Mouse (Mus musculus) embryo, embryonic 11.5 days (tissue): ENCODE data around the gene Arl4c.

Source experiments
- DNase-seq: peaks from one replicate; pipeline ENCODE4 v3.0.0-alpha.2; 2012; ENCODE audit warnings: low read depth, low spot score

Gene Arl4c

DNA sequence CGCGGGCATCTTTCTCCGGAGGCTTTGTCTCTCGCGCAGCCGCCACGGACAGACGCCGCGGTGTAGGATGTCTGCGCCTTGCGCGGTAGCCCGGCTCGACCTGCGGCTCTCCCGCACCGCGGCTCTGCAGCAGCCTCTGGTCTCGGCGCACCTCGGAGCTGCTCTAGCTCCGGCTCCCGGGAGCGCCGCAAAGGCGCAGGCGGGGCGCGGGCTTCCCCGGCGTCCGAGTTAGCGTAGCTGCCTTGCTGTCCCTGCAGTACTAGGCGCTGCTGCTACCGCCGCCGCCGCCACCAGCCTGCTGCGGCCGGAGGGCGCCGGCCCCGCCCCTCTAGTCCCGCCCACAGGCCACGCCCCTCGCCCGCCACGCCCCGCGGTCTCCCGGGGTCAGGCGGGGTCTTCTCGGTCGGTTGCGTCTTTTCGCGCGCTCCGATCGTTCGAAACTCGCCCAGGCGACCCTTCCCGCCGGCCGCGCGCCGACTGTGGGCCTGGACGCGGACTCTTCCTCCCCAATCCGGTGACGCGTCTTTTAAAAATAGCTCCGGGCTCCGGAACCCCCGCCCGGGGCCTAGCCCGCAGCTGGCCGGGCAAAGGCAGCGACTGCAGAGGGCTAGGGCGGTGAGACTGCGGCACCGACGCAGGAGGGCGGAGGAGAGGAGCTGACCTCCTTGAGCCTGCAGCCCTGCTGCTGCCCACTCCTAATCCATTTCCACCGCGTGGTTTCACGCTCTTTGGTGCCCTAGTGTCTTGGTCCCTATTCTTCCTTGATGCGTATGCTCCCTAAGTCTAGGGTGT is at the start of gene Arl4c:
Gene Arl4c, minus strand, starts transcription at position 352 of the 792 bp plus-strand sequence.
- peak; percentile 69 for DNase-seq

- DNase-seq, result no peak
Observed at GRCm38 (mm10) chr1:88751332-88751731, 49.3 kb upstream of the Arl4c start.

DNA sequence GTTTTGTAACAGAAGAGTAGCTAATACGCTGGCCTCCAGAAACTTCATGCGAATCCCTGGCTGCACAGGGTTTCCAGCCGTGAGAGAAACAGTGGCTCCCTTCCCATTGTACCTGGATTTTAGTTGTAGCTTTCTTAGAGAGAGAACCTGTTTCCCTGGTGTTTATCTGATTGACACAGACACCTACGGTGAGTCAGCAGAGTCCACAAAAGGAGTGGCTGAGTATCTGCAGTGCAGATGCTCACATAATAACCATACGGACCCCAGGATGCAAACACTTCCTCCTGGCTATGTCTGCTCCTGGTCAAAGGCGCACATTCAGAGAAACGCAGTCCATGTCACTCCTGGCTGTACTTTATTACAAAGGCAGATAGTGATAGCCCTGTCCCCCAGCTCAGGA is 48.6 kb upstream of the Arl4c start:
- no peak for DNase-seq

GRCm38 (mm10) chr1:88750126-88750525 is 48.1 kb upstream of the Arl4c start:
- no peak for DNase-seq

GRCm38 (mm10) chr1:88749106-88749505 is 47.1 kb upstream of the Arl4c start:
- DNase-seq, result no peak

DNA sequence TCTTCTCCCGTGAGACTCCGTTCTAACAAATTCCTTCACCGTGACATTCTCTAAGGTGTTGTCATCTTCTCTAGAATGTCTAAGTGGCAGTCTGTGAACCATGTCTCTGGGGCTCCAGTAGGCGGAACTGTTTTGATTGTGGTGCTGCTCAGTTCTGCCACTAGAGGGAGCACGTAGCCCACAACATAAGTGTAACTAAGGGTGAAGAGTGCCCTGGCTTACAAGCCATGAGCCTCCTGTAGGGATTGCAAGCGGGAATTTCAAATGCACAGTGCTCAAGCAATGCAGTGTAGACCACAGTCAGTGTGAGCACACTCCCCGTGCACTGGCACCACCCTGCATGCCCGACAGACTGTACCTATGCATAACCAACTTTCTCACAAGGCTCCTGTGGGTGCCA is 43.2 kb upstream of the Arl4c start:
- peak; percentile 79 for DNase-seq

- no peak for DNase-seq
Observed at GRCm38 (mm10) chr1:88744261-88744660, 42.2 kb upstream of the Arl4c start.

GRCm38 (mm10) chr1:88742372-88742771 is 40.4 kb upstream of the Arl4c start:
- peak; percentile 37 for DNase-seq

DNA sequence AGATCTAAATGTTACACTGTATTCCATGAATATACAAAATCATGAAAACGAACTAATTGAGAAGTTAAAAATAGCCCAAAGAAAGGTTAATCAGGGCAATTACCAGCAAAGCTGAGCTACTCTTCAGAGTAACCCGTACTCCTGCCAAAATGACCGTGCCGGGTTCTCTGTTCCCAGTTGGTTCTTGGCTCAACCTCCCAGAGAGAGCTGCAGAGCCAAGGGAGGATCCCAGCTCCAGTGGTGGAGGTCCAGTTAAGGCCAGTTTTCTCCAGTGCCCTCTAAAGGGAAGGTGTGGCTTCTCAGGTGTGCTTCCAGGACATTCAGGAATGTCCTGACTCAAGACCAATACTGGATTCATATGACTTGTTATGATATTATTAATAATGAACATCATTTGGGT is 37.5 kb upstream of the Arl4c start:
- no peak for DNase-seq

DNA sequence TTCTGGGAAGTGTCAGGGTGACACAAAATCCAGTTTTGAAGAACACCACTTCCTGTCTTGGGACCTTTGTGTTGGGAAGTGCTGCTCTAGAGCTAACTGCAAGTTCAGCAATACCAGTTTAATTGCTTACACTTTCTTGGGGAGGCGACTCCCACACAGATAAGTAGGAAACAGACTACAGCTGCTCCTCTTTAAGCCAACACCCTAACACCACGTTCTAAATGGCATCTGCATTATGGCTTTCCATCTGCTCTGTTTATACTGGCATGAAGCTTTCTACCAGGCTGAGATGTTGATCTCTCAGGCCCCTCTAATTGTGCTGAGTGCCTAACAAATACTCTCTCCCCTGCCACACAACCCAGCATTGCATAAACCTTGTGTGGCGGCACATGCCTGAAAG is 36.9 kb upstream of the Arl4c start:
- DNase-seq, result no peak

GRCm38 (mm10) chr1:88729496-88729895 is 27.5 kb upstream of the Arl4c start:
- no peak for DNase-seq

DNA sequence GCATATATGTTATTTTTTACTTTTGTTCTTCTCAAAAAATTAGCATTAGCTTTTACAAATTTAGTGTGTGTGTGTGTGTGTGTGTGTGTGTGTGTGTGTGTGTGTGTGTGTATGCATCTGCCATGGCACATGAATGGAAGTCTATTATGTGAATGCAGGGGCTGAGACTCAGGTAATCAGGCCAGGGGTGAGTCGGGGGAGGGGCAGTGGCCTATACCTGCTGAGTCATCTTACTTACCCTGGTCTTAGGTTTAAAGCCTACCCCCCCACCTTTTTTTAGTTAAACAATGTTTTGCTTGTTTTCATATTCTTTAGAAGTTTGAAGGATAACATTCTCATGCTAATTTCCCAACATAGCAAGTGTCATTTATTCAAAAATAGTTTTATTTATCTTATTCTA is 25.3 kb upstream of the Arl4c start:
- no peak for DNase-seq

DNA sequence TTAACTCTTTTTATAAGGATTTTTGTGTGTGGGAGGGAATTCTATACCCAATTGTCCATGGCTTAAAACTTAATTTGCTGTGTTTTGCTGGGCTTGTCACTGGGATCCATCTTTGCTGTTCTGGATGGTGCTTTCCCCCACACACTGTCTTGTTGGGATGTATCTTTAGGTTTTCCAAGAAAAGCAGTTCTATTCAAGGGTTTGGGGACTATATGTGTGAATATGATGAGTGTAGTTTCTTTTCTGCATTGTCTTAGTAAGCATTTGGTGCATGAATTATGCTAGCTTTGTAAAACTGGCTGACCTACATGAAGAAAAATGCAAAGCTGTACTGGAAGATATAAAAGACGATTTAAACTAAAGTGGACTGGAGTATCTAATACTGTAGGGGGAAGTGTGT is 23.7 kb upstream of the Arl4c start:
- DNase-seq, result no peak

- DNase-seq, result no peak
Observed at GRCm38 (mm10) chr1:88720626-88721229, 18.7 kb upstream of the Arl4c start.

GRCm38 (mm10) chr1:88718563-88718962 is 16.5 kb upstream of the Arl4c start:
- no peak for DNase-seq

- no peak for DNase-seq
Observed at GRCm38 (mm10) chr1:88717736-88718135, 15.7 kb upstream of the Arl4c start.

- no peak for DNase-seq
Observed at GRCm38 (mm10) chr1:88712011-88712410, 10.0 kb upstream of the Arl4c start.

DNA sequence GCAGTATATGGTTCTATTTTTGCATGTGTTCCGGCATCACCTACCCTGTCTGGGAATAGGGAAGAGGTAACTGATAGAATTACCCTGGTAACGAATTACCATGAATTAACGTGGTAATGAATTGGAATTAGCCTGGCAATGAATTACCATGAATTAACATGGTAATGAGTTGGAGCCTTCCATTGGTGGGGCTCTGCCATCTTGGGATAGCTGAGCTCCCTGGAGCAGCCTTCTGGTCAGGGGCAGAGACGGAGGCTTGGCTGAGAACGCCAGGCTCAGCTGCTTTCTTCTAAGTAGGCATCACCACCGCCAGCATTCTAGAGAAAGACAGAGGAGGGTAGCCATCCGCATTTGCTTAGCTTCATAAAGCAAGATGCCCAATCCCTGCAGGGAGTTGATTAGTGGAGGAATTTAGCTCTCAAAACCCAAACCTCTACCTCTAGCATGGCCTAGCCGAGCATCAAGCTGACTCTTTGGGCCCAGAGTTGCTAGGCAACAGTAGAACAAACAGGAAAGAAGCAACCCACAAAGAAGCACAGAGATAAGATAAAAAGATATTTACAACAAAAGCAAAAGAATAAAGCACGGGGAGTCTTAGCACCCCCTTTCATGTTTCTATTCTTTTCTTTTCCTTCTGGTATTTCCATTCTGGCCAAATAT is 6.8 kb upstream of the Arl4c start:
- no peak for DNase-seq

DNA sequence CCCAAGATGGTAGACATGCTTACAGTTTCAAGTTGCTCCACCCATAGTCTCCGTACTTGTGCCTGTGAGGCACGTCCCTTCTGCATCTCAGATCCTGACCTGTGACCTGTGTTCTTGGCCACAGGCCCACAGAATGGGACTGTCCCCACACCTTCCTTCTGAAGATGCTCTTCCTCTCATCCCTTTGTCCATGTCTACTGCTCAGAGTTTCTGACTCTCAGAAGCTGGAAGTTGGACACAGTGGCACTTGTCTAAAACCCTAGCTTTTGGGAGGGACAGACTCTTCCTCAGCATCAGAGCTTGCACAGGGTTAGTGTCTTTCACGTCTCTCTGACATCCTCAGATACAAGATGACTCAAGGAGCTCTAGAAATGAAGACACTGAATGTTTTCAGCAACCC is 6.2 kb upstream of the Arl4c start:
- DNase-seq, result no peak

DNA sequence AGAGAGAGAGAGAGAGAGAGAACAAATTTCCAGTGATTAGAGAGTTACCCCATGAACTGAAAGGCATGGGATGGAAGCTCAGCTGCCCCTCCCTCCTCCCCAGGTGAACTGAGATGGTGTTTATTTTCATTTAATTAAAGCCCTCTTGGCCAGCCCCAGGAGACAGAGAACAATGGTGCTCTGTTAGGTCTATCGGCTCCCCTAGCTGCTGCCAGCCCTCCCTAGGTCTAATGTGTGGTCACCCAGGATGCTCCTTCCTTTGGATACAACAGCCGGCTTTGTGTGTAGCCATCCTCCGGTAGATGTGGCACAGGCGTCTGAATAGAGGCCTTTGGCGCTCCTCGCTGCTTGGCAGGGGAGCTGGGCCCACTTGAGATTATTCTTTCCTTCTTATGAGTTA is 5.5 kb upstream of the Arl4c start:
- DNase-seq, result no peak

DNA sequence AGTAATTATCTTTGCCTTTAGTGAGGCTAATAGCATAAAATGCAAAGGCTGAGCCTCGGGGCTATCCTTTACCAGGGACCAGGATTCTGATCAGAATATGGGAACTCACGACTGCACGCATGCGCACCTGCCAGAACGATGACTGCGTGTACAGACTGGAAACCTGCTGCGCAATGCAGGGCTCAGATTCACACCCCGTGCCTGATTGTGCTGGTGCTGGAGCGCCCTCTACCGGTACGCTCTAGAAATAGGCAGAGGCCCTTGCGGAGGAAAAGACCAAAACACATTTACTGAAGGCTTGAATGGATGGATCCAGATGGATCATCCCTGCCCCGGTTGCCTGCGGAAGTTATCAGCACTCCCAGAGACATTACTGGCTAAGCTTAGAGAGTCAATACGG is 3.8 kb upstream of the Arl4c start:
- DNase-seq, result peak; percentile 89

GRCm38 (mm10) chr1:88705050-88705449 is 3.0 kb upstream of the Arl4c start:
- DNase-seq, result no peak
